Mouse (Mus musculus): ENCODE results near the gene Vps33b. TPM values are rescaled to one million over a fixed set of nuclear protein-coding genes. Genes with fewer than 3 reads are reported as not detected.
A peak's percentile ranks its signal among the peaks of the same experiment; 100 is the strongest.
"Not testable (repeated sequence)": the region's sequence is repeated elsewhere in the genome, so short reads cannot be mapped to it uniquely, and the experiment has no call there.

The Vps33b gene
- total RNA-seq, 2 experiments from 2014 or later: 29.8 to 31.9 TPM

DNA sequence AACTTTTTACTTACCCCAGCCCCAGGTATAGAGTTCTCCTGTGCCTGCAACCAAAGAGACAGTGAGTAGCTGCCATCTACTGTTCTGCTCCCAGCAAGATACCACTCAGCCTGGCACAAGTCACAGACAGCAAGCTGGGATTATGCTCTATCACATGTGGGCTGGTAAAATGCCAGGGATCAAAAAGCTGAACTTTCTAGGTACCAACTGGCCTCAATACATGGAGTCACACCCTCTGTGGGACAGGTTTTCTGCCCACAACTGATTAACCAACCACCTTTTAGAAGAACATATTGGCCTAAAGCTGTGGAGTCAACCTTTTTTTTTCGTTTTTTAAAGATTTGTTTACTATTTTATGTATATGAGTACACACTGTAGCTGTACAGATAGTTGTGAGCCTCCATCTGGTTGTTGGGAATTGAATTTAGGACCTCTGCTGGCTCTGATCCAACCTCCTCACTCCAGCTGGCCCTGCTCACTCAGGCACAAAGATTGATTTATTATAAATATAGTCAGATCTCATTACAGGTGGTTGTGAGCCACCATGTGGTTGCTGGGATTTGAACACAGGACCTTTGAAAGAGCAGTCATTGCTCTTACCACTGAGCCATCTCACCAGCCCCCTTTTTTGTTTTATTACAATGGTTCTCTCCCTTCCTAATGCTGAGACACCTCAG lies 48.1 kb downstream of the Vps33b start:
- ATAC-seq (ENCODE audit: poor library complexity, severe bottlenecking): no peak

- no peak for ATAC-seq (ENCODE audit: poor library complexity, severe bottlenecking)
Observed at GRCm38 (mm10) chr7:80318670-80319069, 49.2 kb downstream of the Vps33b start.

- ATAC-seq (ENCODE audit: poor library complexity, severe bottlenecking): no peak
Observed at GRCm38 (mm10) chr7:80319846-80320496, 50.5 kb downstream of the Vps33b start.

- ATAC-seq (ENCODE audit: poor library complexity, severe bottlenecking): no peak
Observed at GRCm38 (mm10) chr7:80323336-80323735, 53.9 kb downstream of the Vps33b start.

DNA sequence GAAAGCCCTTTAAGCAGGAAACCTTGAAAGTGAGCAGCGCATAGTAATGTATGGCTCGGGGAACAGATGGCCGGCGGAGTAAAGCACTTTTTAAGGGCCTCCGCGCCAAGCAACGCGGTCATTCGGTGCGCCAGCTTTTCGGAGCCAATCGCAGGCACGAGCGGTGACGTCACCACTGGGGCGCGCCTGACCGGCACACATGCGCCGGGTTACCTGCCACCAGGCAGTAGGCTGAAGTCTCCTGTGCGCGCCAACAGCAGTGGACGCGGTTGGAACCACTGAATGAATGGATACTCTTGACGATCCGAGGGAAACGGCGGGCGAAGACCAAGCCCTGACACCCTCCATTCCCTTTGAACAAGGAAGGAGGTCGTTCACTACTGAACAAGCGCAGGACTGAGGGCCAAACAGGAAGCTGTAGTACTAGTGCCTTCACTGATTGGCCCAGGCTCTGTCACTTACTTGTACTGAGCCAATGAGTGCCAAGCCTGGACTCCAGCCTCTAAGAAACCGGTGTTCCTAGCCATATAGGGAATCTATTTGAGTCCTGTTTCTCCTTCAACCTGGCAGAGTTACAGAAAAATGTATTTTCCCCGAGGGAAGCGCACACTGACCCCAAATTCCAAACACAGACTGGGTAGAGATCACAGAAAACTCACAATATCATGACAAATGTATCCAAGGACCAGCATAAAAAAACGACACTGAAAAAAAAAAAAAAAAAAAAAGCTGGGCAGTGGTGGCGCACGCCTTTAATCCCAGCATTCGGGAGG lies 54.8 kb downstream of the Vps33b start, which contains the start of gene Rccd1:
Rccd1 (minus strand) TSS at position 412 of the 773 bp plus-strand sequence.
- peak; percentile 97 for ATAC-seq (ENCODE audit: poor library complexity, severe bottlenecking)

- not testable (repeated sequence) for ATAC-seq (ENCODE audit: poor library complexity, severe bottlenecking)
Observed at GRCm38 (mm10) chr7:80324816-80325119, 55.3 kb downstream of the Vps33b start.

GRCm38 (mm10) chr7:80325292-80325868 lies 55.9 kb downstream of the Vps33b start:
- ATAC-seq (ENCODE audit: poor library complexity, severe bottlenecking): no peak

- ATAC-seq (ENCODE audit: poor library complexity, severe bottlenecking): no peak
Observed at GRCm38 (mm10) chr7:80326076-80326475, 56.6 kb downstream of the Vps33b start.

GRCm38 (mm10) chr7:80330278-80330677 lies 60.8 kb downstream of the Vps33b start:
- no peak for ATAC-seq (ENCODE audit: poor library complexity, severe bottlenecking)

DNA sequence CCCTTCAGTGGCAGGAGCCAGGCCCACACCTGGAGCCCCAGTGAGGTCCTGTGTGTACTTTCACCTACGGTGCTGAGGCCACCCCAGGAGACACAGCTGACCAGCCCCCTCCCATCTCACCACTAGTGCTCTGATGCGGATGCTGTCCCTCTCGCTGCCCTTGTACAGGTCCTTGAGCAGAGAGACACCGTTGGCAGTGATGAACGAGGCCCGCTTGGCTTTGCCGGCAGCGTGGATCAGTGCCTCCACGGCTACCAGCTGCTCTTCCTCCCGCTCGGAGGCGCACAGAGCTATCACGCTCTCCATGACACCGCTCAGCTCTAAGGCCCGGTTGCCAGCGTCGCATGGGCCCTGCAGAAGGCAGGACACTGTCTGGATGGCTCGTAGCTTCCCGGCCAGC lies 62.0 kb downstream of the Vps33b start:
- ATAC-seq (ENCODE audit: poor library complexity, severe bottlenecking): no peak

DNA sequence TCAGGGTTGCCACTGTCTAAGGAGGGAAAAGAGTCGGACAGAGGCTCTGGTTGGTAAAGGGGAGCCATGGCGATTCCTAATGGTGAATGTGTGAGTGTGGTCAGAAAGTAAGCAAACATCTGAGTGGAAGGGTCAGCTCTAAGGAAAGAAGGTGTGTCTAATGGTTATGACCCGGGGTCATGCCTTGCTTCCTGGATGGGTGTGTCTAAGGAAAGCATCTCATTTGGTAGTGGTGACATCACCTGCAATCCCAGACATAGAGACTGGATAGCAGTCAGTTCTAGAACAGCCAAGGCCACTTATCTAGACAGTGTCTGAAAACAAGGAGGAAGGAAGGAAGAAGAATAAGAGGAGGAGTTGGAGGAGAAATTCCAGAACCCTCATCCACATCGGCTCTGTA lies 65.4 kb downstream of the Vps33b start:
- ATAC-seq (ENCODE audit: poor library complexity, severe bottlenecking): no peak

- no peak for ATAC-seq (ENCODE audit: poor library complexity, severe bottlenecking)
Observed at GRCm38 (mm10) chr7:80336932-80337331, 67.5 kb downstream of the Vps33b start.

DNA sequence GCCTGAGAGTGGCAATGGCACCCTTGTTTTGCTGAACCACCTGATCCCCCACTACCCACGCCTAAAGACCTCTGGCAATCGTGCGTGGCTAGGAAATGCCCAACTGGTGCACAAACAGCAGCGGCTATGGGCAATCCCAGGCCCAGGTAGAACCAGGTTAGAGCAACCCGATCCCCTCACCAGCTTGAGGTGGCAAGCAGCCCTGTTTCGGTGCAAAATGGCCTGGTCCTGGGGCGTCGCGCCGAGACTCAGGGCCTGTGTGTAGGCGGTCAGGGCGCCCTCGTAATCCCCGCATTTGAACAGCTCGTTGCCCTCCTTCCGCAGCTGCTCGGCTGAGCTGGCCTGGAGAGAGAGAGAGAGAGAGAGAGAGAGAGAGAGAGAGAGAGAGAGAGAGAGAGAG lies 69.9 kb downstream of the Vps33b start:
- no peak for ATAC-seq (ENCODE audit: poor library complexity, severe bottlenecking)

- peak; percentile 85 for ATAC-seq (ENCODE audit: poor library complexity, severe bottlenecking)
Observed at GRCm38 (mm10) chr7:80339793-80340628, 70.6 kb downstream of the Vps33b start.

GRCm38 (mm10) chr7:80340793-80341192 lies 71.3 kb downstream of the Vps33b start, which contains the start of gene Unc45a:
Gene Unc45a, minus strand, starts transcription at chr7:80341005.
- peak; percentile 64 for ATAC-seq (ENCODE audit: poor library complexity, severe bottlenecking)

Other genes starting within 250 kb of the Vps33b start
- 59.1 and 66.2 TPM in 2 replicates for gene Zfp710, start 244.8 kb upstream of the Vps33b start, total RNA-seq (2015)
- gene Zfp710, start 244.8 kb upstream of the Vps33b start, total RNA-seq (2017): 73.8 and 90.1 TPM in 2 replicates
- gene Idh2, start 154.3 kb upstream of the Vps33b start, total RNA-seq (2015): 74.9 and 77.7 TPM in 2 replicates
- gene Idh2, start 154.3 kb upstream of the Vps33b start, total RNA-seq (2017): 85.5 and 90.4 TPM in 2 replicates
- gene Sema4b, start 82.8 kb upstream of the Vps33b start, total RNA-seq (2015): 10.1 and 13.7 TPM in 2 replicates
- gene Sema4b, start 82.8 kb upstream of the Vps33b start, total RNA-seq (2017): 10.5 and 11.1 TPM in 2 replicates
- 107 and 134 TPM in 2 replicates for gene Cib1, start 36.8 kb upstream of the Vps33b start, total RNA-seq (2015)
- gene Cib1, start 36.8 kb upstream of the Vps33b start, total RNA-seq (2017): 86.5 and 98.1 TPM in 2 replicates
- gene Gdpgp1, start 36.8 kb upstream of the Vps33b start, total RNA-seq (2015): 5.2 and 5.4 TPM in 2 replicates
- gene Gdpgp1, start 36.8 kb upstream of the Vps33b start, total RNA-seq (2017): 1.9 and 2.7 TPM in 2 replicates
- 0.07 TPM in 1 of 2 replicates, not detected in the other for gene Ttll13, start 23.3 kb upstream of the Vps33b start, total RNA-seq (2015)
- gene Ttll13, start 23.3 kb upstream of the Vps33b start, total RNA-seq (2017): 0.12 TPM in 1 of 2 replicates, not detected in the other
- 24.8 and 28.1 TPM in 2 replicates for gene Ngrn, start 8.4 kb upstream of the Vps33b start, total RNA-seq (2015)
- gene Ngrn, start 8.4 kb upstream of the Vps33b start, total RNA-seq (2017): 21.4 and 21.8 TPM in 2 replicates
- gene Prc1, start 24.8 kb downstream of the Vps33b start, total RNA-seq (2015): 151 and 153 TPM in 2 replicates
- gene Prc1, start 24.8 kb downstream of the Vps33b start, total RNA-seq (2017): 210 and 224 TPM in 2 replicates
- 2.6 and 4.2 TPM in 2 replicates for gene Rccd1, start 54.8 kb downstream of the Vps33b start, total RNA-seq (2015)
- gene Rccd1, start 54.8 kb downstream of the Vps33b start, total RNA-seq (2017): 7.3 and 10.3 TPM in 2 replicates
- 4.1 and 4.7 TPM in 2 replicates for gene Unc45a, start 71.4 kb downstream of the Vps33b start, total RNA-seq (2015)
- 7.2 and 13.0 TPM in 2 replicates for gene Unc45a, start 71.4 kb downstream of the Vps33b start, total RNA-seq (2017)
- 6.7 and 8.5 TPM in 2 replicates for gene Hddc3, start 73.5 kb downstream of the Vps33b start, total RNA-seq (2015)
- gene Hddc3, start 73.5 kb downstream of the Vps33b start, total RNA-seq (2017): 6.1 and 11.1 TPM in 2 replicates
- gene Man2a2, start 101.7 kb downstream of the Vps33b start, total RNA-seq (2015): 23.3 and 25.3 TPM in 2 replicates
- gene Man2a2, start 101.7 kb downstream of the Vps33b start, total RNA-seq (2017): 27.8 and 39.5 TPM in 2 replicates
- 260 and 265 TPM in 2 replicates for gene Fes, start 118.3 kb downstream of the Vps33b start, total RNA-seq (2015)
- gene Fes, start 118.3 kb downstream of the Vps33b start, total RNA-seq (2017): 252 and 267 TPM in 2 replicates
- gene Furin, start 135.8 kb downstream of the Vps33b start, total RNA-seq (2015): 28.0 and 34.1 TPM in 2 replicates
- gene Furin, start 135.8 kb downstream of the Vps33b start, total RNA-seq (2017): 13.8 and 21.3 TPM in 2 replicates

All from megakaryocyte, adult 5-6 weeks (primary cell).